In the genomic region with DNA sequence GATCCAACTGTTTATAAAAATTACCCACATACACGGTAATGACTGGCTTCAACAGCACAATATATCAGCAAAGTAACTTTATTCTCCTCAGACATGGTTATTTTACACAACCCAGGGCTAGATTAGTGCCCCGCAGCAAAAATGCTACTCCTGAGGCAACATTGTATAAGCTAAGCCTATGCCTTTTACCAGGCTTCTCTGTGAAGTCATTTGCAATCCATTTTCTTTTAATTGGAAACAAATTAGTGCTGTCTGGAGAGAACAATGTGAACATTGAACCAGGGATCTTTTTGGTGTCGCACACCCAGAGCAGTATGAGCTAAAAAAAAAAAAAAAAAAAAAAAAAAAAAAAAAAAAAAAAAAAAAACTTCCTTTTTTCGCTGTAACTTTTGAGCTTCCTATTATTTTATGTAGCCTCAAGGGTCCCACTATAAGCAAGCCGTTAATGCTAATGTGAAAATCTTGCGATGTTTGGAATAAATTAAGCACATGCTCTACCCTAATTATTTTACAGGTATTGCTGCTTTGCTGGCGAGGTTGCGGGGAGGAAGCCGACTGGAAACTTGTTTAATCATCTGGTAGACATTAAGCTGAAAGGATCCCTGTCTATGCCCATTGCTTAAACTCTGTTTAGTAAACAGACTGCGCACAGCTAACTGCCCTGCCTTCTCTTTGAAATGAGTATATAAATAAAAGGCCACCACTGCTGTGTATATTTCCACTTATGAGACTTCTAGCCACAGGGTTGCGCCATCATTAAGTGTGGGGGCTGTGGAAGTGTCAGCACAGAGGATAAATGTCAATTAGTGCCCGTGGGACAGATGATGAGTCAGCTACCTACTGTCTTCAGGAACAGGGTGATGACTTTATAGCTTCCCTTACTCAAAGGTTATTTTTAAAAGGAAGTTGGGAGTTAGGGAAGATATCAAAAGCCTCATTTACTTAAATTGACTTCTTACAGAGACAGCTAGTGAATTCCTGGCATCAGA, we compare ENCODE assay signal across 14 mouse cellular contexts.
DNase-seq lines count a peak whose midpoint lies in the region; ATAC-seq and TF ChIP-seq lines count a peak whose summit lies in the region.
"Had no signal": no experiment of that assay in that cellular context is flagged by ENCODE, and none has a peak within 500 bp of the region (broad histone marks: within the 10 kb centered on the region; RNA-seq: fewer than 3 reads in every experiment).

No protein-coding gene starts in this region.

- whole genome bisulfite sequencing in hindbrain, embryonic 15.5 days: 48% methylated on average over 12 of the region's 12 CpGs
- WGBS in hindbrain, postnatal 0 days: 54% methylated on average over 12 of the region's 12 CpGs
- 18% methylated on average over 12 of the region's 12 CpGs for WGBS in forebrain, embryonic 13.5 days

- H3K4me1 ChIP-seq in hindbrain, embryonic 15.5 days (replicated peaks): no peaks in the 10 kb centered on the region
- H3K4me1 ChIP-seq in hindbrain, postnatal 0 days (ENCODE audit: insufficient read depth, low read length): no peaks in the 10 kb centered on the region
- H3K4me1 ChIP-seq in bone marrow macrophage, adult 2 months (ENCODE audit: control insufficient read depth, insufficient read depth, low read length): peaks cover 25% of the 10 kb centered on the region
- peaks cover 16% of the 10 kb centered on the region for H3K4me1 ChIP-seq in forebrain, embryonic 13.5 days

- intact Hi-C loops in left cerebral cortex, postnatal 10 days (cut with DNase I): no loop called here

- no peak overlapping the region for H3K9ac ChIP-seq in hindbrain, embryonic 15.5 days
- H3K9ac ChIP-seq in hindbrain, postnatal 0 days (replicated peaks; ENCODE audit: low read length): no peak overlapping the region
- no peak overlapping the region for H3K9ac ChIP-seq in forebrain, embryonic 13.5 days

- no peaks in the 10 kb centered on the region for H3K27me3 ChIP-seq in hindbrain, embryonic 15.5 days
- H3K27me3 ChIP-seq in hindbrain, postnatal 0 days (ENCODE audit: insufficient read depth, low read length): no peaks in the 10 kb centered on the region
- peaks cover 15% of the 10 kb centered on the region; the same call in 1 of the 2 replicates for H3K27me3 ChIP-seq in forebrain, embryonic 13.5 days

- ATAC-seq in hindbrain, embryonic 15.5 days (ENCODE audit: low FRiP score, low read depth): peak; percentile 30; the same call in 1 of the 2 replicates
- ATAC-seq in hindbrain, postnatal 0 days: no peak
- ATAC-seq in forebrain, embryonic 13.5 days: peak; percentile 30; the same call in 1 of the 2 replicates
- ATAC-seq in megakaryocyte progenitor cell, adult 5-6 weeks (replicated peaks; ENCODE audit: poor library complexity): 0 out of 2 replicates have a peak, but pooled peaks have one; percentile 26
- ATAC-seq: midbrain, embryonic 16.5 days had no signal

- no peak overlapping the region for H3K27ac ChIP-seq in hindbrain, embryonic 15.5 days (replicated peaks)
- H3K27ac ChIP-seq in hindbrain, postnatal 0 days: no peak overlapping the region
- peak overlapping the region; percentile 95 for H3K27ac ChIP-seq in bone marrow macrophage, adult 2 months (ENCODE audit: insufficient read depth, low read depth, low read length)
- no peak overlapping the region for H3K27ac ChIP-seq in forebrain, embryonic 13.5 days

- H3K9me3 ChIP-seq in hindbrain, embryonic 15.5 days: no peaks in the 10 kb centered on the region
- no peaks in the 10 kb centered on the region for H3K9me3 ChIP-seq in hindbrain, postnatal 0 days (ENCODE audit: low read length)
- no peaks in the 10 kb centered on the region for H3K9me3 ChIP-seq in forebrain, embryonic 13.5 days (replicated peaks)

- H3K4me3 ChIP-seq in hindbrain, embryonic 15.5 days: no peak overlapping the region
- H3K4me3 ChIP-seq in hindbrain, postnatal 0 days (ENCODE audit: low read length): no peak overlapping the region
- H3K4me3 ChIP-seq in bone marrow macrophage, adult 2 months (ENCODE audit: insufficient read depth, low read length): peak overlapping the region; percentile 38
- H3K4me3 ChIP-seq in forebrain, embryonic 13.5 days: no peak overlapping the region

- DNase-seq in hindbrain, postnatal 0 days (ENCODE audit: low spot score): no peak
- DNase-seq in layer of hippocampus, adult 9-10 months (ENCODE audit: low spot score): no peak
- no peak for DNase-seq in cerebellum, postnatal 25 days
- DNase-seq in left cerebral cortex, postnatal 10 days (ENCODE audit: extremely low spot score in 1 of 2, low spot score in 2 of 2): no peak
- DNase-seq: adrenal gland, postnatal 25 days; cerebellum, adult 9-10 months; heart, postnatal 14 days; kidney, postnatal 14 days; lung, adult 2 months had no signal

- TF ChIP-seq POLR2A in bone marrow macrophage, adult 2 months (IDR thresholded peaks at IDR 0.05; ENCODE audit: borderline replicate concordance, low read depth, low read length): no peak

- no peaks in the 10 kb centered on the region for H3K36me3 ChIP-seq in hindbrain, embryonic 15.5 days
- no peaks in the 10 kb centered on the region for H3K36me3 ChIP-seq in hindbrain, postnatal 0 days (ENCODE audit: insufficient read depth, low read length)
- no peaks in the 10 kb centered on the region for H3K36me3 ChIP-seq in forebrain, embryonic 13.5 days (ENCODE audit: poor library complexity, severe bottlenecking)

- no peak for TF ChIP-seq CTCF in hindbrain, postnatal 0 days (IDR thresholded peaks at IDR 0.05; ENCODE audit: low read depth)
- TF ChIP-seq CTCF in bone marrow macrophage, adult 2 months (IDR thresholded peaks at IDR 0.05; ENCODE audit: low read depth, low read length): no peak

- H3K4me2 ChIP-seq in hindbrain, embryonic 15.5 days: peak overlapping the region; percentile 11; the same call in 1 of the 2 replicates
- H3K4me2 ChIP-seq in hindbrain, postnatal 0 days (ENCODE audit: low read depth, low read length): no peak overlapping the region
- H3K4me2 ChIP-seq in forebrain, embryonic 13.5 days: no peak overlapping the region
